Mouse (Mus musculus): ENCODE data around the gene Rasd2. TPM values are rescaled to one million over a fixed set of nuclear protein-coding genes. Genes with fewer than 3 reads are reported as not detected.

Gene Rasd2
- polyA plus RNA-seq, 1 experiment from 2014 or later: 0.29 TPM

- Histone ChIP-seq H3K27me3 (no peaks in the 10 kb centered on the region), H3K4me3 (no peak overlapping the region), H3K4me2 (no peak overlapping the region), H3K4me1 (no peaks in the 10 kb centered on the region), H3K36me3 (no peaks in the 10 kb centered on the region), H3K9me3 (no peaks in the 10 kb centered on the region), H3K27ac (no peak overlapping the region), H3K9ac (no peak overlapping the region)
- ATAC-seq (ENCODE audit: insufficient number of reproducible peaks, low FRiP score, low TSS enrichment, low read depth): no peak
- WGBS: 80% methylated on average over 2 of the region's 2 CpGs
Observed at GRCm38 (mm10) chr8:75203420-75203819, 10.3 kb upstream of the Rasd2 start.

- Histone ChIP-seq H3K9ac (no peak overlapping the region), H3K36me3 (no peaks in the 10 kb centered on the region), H3K27ac (no peak overlapping the region), H3K4me2 (no peak overlapping the region), H3K4me3 (no peak overlapping the region), H3K4me1 (no peaks in the 10 kb centered on the region), H3K9me3 (no peaks in the 10 kb centered on the region), H3K27me3 (peaks cover 4% of the 10 kb centered on the region; the same call in 1 of the 2 replicates)
- WGBS: 80% methylated on average over 13 of the region's 13 CpGs
- ATAC-seq (ENCODE audit: insufficient number of reproducible peaks, low FRiP score, low TSS enrichment, low read depth): no peak
Observed at GRCm38 (mm10) chr8:75204190-75204868, 9.4 kb upstream of the Rasd2 start.

- Histone ChIP-seq H3K4me3 (no peak overlapping the region), H3K4me2 (no peak overlapping the region), H3K27me3 (peaks cover 54% of the 10 kb centered on the region), H3K27ac (no peak overlapping the region), H3K36me3 (no peaks in the 10 kb centered on the region), H3K9me3 (no peaks in the 10 kb centered on the region), H3K4me1 (peaks cover 21% of the 10 kb centered on the region), H3K9ac (no peak overlapping the region)
- WGBS: 58% methylated on average over 3 of the region's 3 CpGs
- 0 out of 2 replicates have a peak, but pooled peaks have one; percentile 11 for ATAC-seq (ENCODE audit: insufficient number of reproducible peaks, low FRiP score, low TSS enrichment, low read depth)
Observed at GRCm38 (mm10) chr8:75211461-75211860, 2.3 kb upstream of the Rasd2 start.

- H3K9ac ChIP-seq: peak overlapping the region; percentile 26
- H3K4me3 ChIP-seq: peak overlapping the region; percentile 55
- H3K36me3 ChIP-seq: no peaks in the 10 kb centered on the region
- H3K27ac ChIP-seq: no peak overlapping the region
- H3K9me3 ChIP-seq: no peaks in the 10 kb centered on the region
- ATAC-seq (ENCODE audit: insufficient number of reproducible peaks, low FRiP score, low TSS enrichment, low read depth): peak; percentile 78
- peak overlapping the region; percentile 97 for H3K4me2 ChIP-seq
- peaks cover 66% of the 10 kb centered on the region for H3K27me3 ChIP-seq
- H3K4me1 ChIP-seq: peaks cover 21% of the 10 kb centered on the region
- 1% methylated on average over 60 of the region's 63 CpGs for WGBS
Observed at GRCm38 (mm10) chr8:75212631-75213306, 975 bp upstream of the Rasd2 start.

- no peak overlapping the region; the same call in 1 of the 2 replicates for H3K9ac ChIP-seq
- H3K4me2 ChIP-seq: peak overlapping the region; percentile 97
- H3K4me1 ChIP-seq: peaks cover 21% of the 10 kb centered on the region
- H3K9me3 ChIP-seq: no peaks in the 10 kb centered on the region
- no peak for ATAC-seq (ENCODE audit: insufficient number of reproducible peaks, low FRiP score, low TSS enrichment, low read depth)
- H3K27ac ChIP-seq: no peak overlapping the region
- H3K4me3 ChIP-seq: peak overlapping the region; percentile 55
- 1% methylated on average over 36 of the region's 36 CpGs for WGBS
- peaks cover 66% of the 10 kb centered on the region for H3K27me3 ChIP-seq
- no peaks in the 10 kb centered on the region for H3K36me3 ChIP-seq
Observed at GRCm38 (mm10) chr8:75213307-75213651, 465 bp upstream of the Rasd2 start.

GRCm38 (mm10) chr8:75215046-75215445, 1.3 kb downstream of the Rasd2 start:
- H3K27me3 ChIP-seq: peaks cover 61% of the 10 kb centered on the region
- 42% methylated on average over 1 of the region's 1 CpGs for WGBS
- peaks cover 21% of the 10 kb centered on the region for H3K4me1 ChIP-seq

GRCm38 (mm10) chr8:75215931-75216330, 2.2 kb downstream of the Rasd2 start:
- ATAC-seq (ENCODE audit: insufficient number of reproducible peaks, low FRiP score, low TSS enrichment, low read depth): no peak
- H3K9ac ChIP-seq: no peak overlapping the region
- no peak overlapping the region for H3K27ac ChIP-seq
- H3K36me3 ChIP-seq: no peaks in the 10 kb centered on the region
- H3K4me1 ChIP-seq: peaks cover 21% of the 10 kb centered on the region
- WGBS: 11% methylated on average over 5 of the region's 5 CpGs
- no peaks in the 10 kb centered on the region for H3K9me3 ChIP-seq
- H3K27me3 ChIP-seq: peaks cover 61% of the 10 kb centered on the region
- no peak overlapping the region for H3K4me3 ChIP-seq
- H3K4me2 ChIP-seq: no peak overlapping the region

More at GRCm38 (mm10) chr8:75215046-75215445, 1.3 kb downstream of the Rasd2 start:
- no peak overlapping the region for H3K27ac ChIP-seq
- H3K4me3 ChIP-seq: no peak overlapping the region
- no peaks in the 10 kb centered on the region for H3K9me3 ChIP-seq
- H3K36me3 ChIP-seq: no peaks in the 10 kb centered on the region
- ATAC-seq (ENCODE audit: insufficient number of reproducible peaks, low FRiP score, low TSS enrichment, low read depth): no peak
- H3K4me2 ChIP-seq: no peak overlapping the region
- no peak overlapping the region for H3K9ac ChIP-seq

- Histone ChIP-seq H3K27ac (no peak overlapping the region), H3K4me2 (no peak overlapping the region), H3K36me3 (no peaks in the 10 kb centered on the region), H3K4me1 (peaks cover 17% of the 10 kb centered on the region), H3K9ac (no peak overlapping the region), H3K4me3 (no peak overlapping the region), H3K9me3 (no peaks in the 10 kb centered on the region), H3K27me3 (peaks cover 60% of the 10 kb centered on the region)
- no peak for ATAC-seq (ENCODE audit: insufficient number of reproducible peaks, low FRiP score, low TSS enrichment, low read depth)
- WGBS: 85% methylated on average over 8 of the region's 8 CpGs
Observed at GRCm38 (mm10) chr8:75216886-75217285, 3.1 kb downstream of the Rasd2 start.

- peaks cover 49% of the 10 kb centered on the region for H3K27me3 ChIP-seq
- H3K4me3 ChIP-seq: no peak overlapping the region
- H3K27ac ChIP-seq: no peak overlapping the region
- peaks cover 11% of the 10 kb centered on the region for H3K4me1 ChIP-seq
- H3K36me3 ChIP-seq: no peaks in the 10 kb centered on the region
- H3K9ac ChIP-seq: no peak overlapping the region
- no peaks in the 10 kb centered on the region for H3K9me3 ChIP-seq
- no peak for ATAC-seq (ENCODE audit: insufficient number of reproducible peaks, low FRiP score, low TSS enrichment, low read depth)
- no peak overlapping the region for H3K4me2 ChIP-seq
- WGBS: 17% methylated on average over 4 of the region's 4 CpGs
Observed at GRCm38 (mm10) chr8:75217969-75218368, 4.2 kb downstream of the Rasd2 start.

- H3K9me3 ChIP-seq: no peaks in the 10 kb centered on the region
- no peaks in the 10 kb centered on the region for H3K4me1 ChIP-seq
- no peak overlapping the region for H3K4me3 ChIP-seq
- ATAC-seq (ENCODE audit: insufficient number of reproducible peaks, low FRiP score, low TSS enrichment, low read depth): no peak
- WGBS: 49% methylated on average over 5 of the region's 5 CpGs
- no peak overlapping the region for H3K9ac ChIP-seq
- no peak overlapping the region for H3K4me2 ChIP-seq
- no peak overlapping the region for H3K27ac ChIP-seq
- peaks cover 28% of the 10 kb centered on the region for H3K27me3 ChIP-seq
- H3K36me3 ChIP-seq: no peaks in the 10 kb centered on the region
Observed at GRCm38 (mm10) chr8:75219877-75220738, 6.4 kb downstream of the Rasd2 start.

- ATAC-seq (ENCODE audit: insufficient number of reproducible peaks, low FRiP score, low TSS enrichment, low read depth): no peak
- Histone ChIP-seq H3K4me3 (no peak overlapping the region), H3K9me3 (no peaks in the 10 kb centered on the region), H3K36me3 (no peaks in the 10 kb centered on the region), H3K27ac (no peak overlapping the region), H3K4me1 (no peaks in the 10 kb centered on the region), H3K27me3 (peaks cover 3% of the 10 kb centered on the region; the same call in 1 of the 2 replicates), H3K9ac (no peak overlapping the region), H3K4me2 (no peak overlapping the region)
- WGBS: 78% methylated on average over 5 of the region's 5 CpGs
Observed at GRCm38 (mm10) chr8:75222665-75223064, 8.9 kb downstream of the Rasd2 start.

GRCm38 (mm10) chr8:75226773-75227172, 13.0 kb downstream of the Rasd2 start:
- H3K4me3 ChIP-seq: no peak overlapping the region
- H3K9me3 ChIP-seq: no peaks in the 10 kb centered on the region
- no peak overlapping the region for H3K4me2 ChIP-seq
- no peaks in the 10 kb centered on the region for H3K4me1 ChIP-seq
- no peak overlapping the region for H3K27ac ChIP-seq
- no peak overlapping the region for H3K9ac ChIP-seq
- 74% methylated on average over 2 of the region's 2 CpGs for WGBS
- no peak for ATAC-seq (ENCODE audit: insufficient number of reproducible peaks, low FRiP score, low TSS enrichment, low read depth)
- no peaks in the 10 kb centered on the region for H3K27me3 ChIP-seq
- H3K36me3 ChIP-seq: no peaks in the 10 kb centered on the region
